20 mouse cellular contexts compared by ENCODE assay signal in genomic region chr5:76080429-76080828, GRCm38 (mm10). TPM values are rescaled to one million over a fixed set of nuclear protein-coding genes. Genes with fewer than 3 reads are reported as not detected.
DNase-seq lines count a peak whose midpoint lies in the region; ATAC-seq and TF ChIP-seq lines count a peak whose summit lies in the region.
"Had no signal": no experiment of that assay in that cellular context is flagged by ENCODE, and none has a peak within 500 bp of the region (broad histone marks: within the 10 kb centered on the region; RNA-seq: fewer than 3 reads in every experiment).

No protein-coding gene starts in this region.

- no peaks in the 10 kb centered on the region for H3K27me3 ChIP-seq in forebrain, embryonic 13.5 days
- H3K27me3 ChIP-seq in forebrain, embryonic 15.5 days: no peaks in the 10 kb centered on the region
- H3K27me3 ChIP-seq in hindbrain, postnatal 0 days (ENCODE audit: insufficient read depth, low read length): no peaks in the 10 kb centered on the region
- 0 out of 2 replicates have a peak, but pooled peaks cover 4% of the 10 kb centered on the region for H3K27me3 ChIP-seq in hindbrain, embryonic 14.5 days (ENCODE audit: control insufficient read depth, insufficient read depth, low read length)
- no peaks in the 10 kb centered on the region; the same call in 1 of the 2 replicates for H3K27me3 ChIP-seq in midbrain, embryonic 14.5 days (ENCODE audit: control insufficient read depth, insufficient read depth, low read length)
- peaks cover 27% of the 10 kb centered on the region for H3K27me3 ChIP-seq in embryonic facial prominence, embryonic 10.5 days (replicated peaks; ENCODE audit: low read depth, poor library complexity, severe bottlenecking)
- H3K27me3 ChIP-seq: embryonic facial prominence, embryonic 13.5 days; forebrain, embryonic 12.5 days had no signal

- no peak for TF ChIP-seq POLR2A in brain, embryonic 14.5 days (IDR thresholded peaks at IDR 0.05; ENCODE audit: borderline replicate concordance, extremely low read depth, insufficient read depth, insufficient read length, poor library complexity, severe bottlenecking)

- no peak overlapping the region for H3K9ac ChIP-seq in forebrain, embryonic 13.5 days
- no peak overlapping the region for H3K9ac ChIP-seq in forebrain, embryonic 15.5 days (replicated peaks)
- H3K9ac ChIP-seq in hindbrain, postnatal 0 days (replicated peaks; ENCODE audit: low read length): no peak overlapping the region
- H3K9ac ChIP-seq in hindbrain, embryonic 14.5 days: no peak overlapping the region
- no peak overlapping the region for H3K9ac ChIP-seq in midbrain, embryonic 14.5 days (replicated peaks; ENCODE audit: low read length)
- H3K9ac ChIP-seq: embryonic facial prominence, embryonic 13.5 days; forebrain, embryonic 12.5 days; hindbrain, embryonic 12.5 days had no signal

- peak; percentile 19 for DNase-seq in hindbrain, postnatal 0 days (ENCODE audit: low spot score)
- DNase-seq in hindbrain, embryonic 14.5 days (ENCODE audit: low spot score): no peak
- peak; percentile 46 for DNase-seq in brain, embryonic 14.5 days (ENCODE audit: low read depth)
- DNase-seq in midbrain, embryonic 14.5 days: peak; percentile 28
- DNase-seq in embryonic facial prominence, embryonic 10.5 days (ENCODE audit: low spot score): no peak
- no peak for DNase-seq in right cerebral cortex, adult 18-20 months
- DNase-seq: B cell, adult 2 months; cerebellum, adult 11 months; cerebellum, adult 8-10 months; cerebellum, postnatal 14 days; gastrocnemius, adult 2 months; gastrocnemius, postnatal 25 days had no signal

- no peak overlapping the region for H3K4me3 ChIP-seq in forebrain, embryonic 13.5 days
- no peak overlapping the region for H3K4me3 ChIP-seq in forebrain, embryonic 15.5 days
- H3K4me3 ChIP-seq in hindbrain, postnatal 0 days (ENCODE audit: low read length): no peak overlapping the region
- H3K4me3 ChIP-seq in hindbrain, embryonic 14.5 days (replicated peaks; ENCODE audit: low read length): no peak overlapping the region
- H3K4me3 ChIP-seq in midbrain, embryonic 14.5 days (replicated peaks; ENCODE audit: low read depth, low read length): no peak overlapping the region
- H3K4me3 ChIP-seq in embryonic facial prominence, embryonic 10.5 days: no peak overlapping the region
- H3K4me3 ChIP-seq: embryonic facial prominence, embryonic 13.5 days; forebrain, embryonic 12.5 days; gastrocnemius, adult 2 months; hindbrain, embryonic 12.5 days had no signal

- H3K36me3 ChIP-seq in forebrain, embryonic 13.5 days (ENCODE audit: poor library complexity, severe bottlenecking): no peaks in the 10 kb centered on the region
- H3K36me3 ChIP-seq in forebrain, embryonic 15.5 days: no peaks in the 10 kb centered on the region
- no peaks in the 10 kb centered on the region for H3K36me3 ChIP-seq in hindbrain, postnatal 0 days (ENCODE audit: insufficient read depth, low read length)
- H3K36me3 ChIP-seq in hindbrain, embryonic 14.5 days (replicated peaks; ENCODE audit: control insufficient read depth, insufficient read depth): no peaks in the 10 kb centered on the region
- no peaks in the 10 kb centered on the region for H3K36me3 ChIP-seq in midbrain, embryonic 14.5 days (ENCODE audit: control insufficient read depth, insufficient read depth, low read length)
- no peaks in the 10 kb centered on the region for H3K36me3 ChIP-seq in embryonic facial prominence, embryonic 10.5 days (replicated peaks)
- H3K36me3 ChIP-seq: embryonic facial prominence, embryonic 13.5 days; forebrain, embryonic 12.5 days; G1E; hindbrain, embryonic 12.5 days had no signal

- ATAC-seq in forebrain, embryonic 13.5 days: 0 out of 2 replicates have a peak, but pooled peaks have one; percentile 57
- ATAC-seq in forebrain, embryonic 15.5 days (replicated peaks): no peak
- ATAC-seq in hindbrain, postnatal 0 days: no peak
- no peak for ATAC-seq in hindbrain, embryonic 14.5 days (ENCODE audit: low FRiP score)
- no peak for ATAC-seq in midbrain, embryonic 14.5 days (ENCODE audit: low FRiP score, low TSS enrichment)
- ATAC-seq: CD4-positive, CD25-positive, alpha-beta regulatory T cell, adult 4 months had no signal

- H3K4me2 ChIP-seq in forebrain, embryonic 13.5 days: no peak overlapping the region
- H3K4me2 ChIP-seq in forebrain, embryonic 15.5 days (replicated peaks): no peak overlapping the region
- no peak overlapping the region for H3K4me2 ChIP-seq in hindbrain, postnatal 0 days (ENCODE audit: low read depth, low read length)
- no peak overlapping the region for H3K4me2 ChIP-seq in hindbrain, embryonic 14.5 days (replicated peaks)
- no peak overlapping the region for H3K4me2 ChIP-seq in midbrain, embryonic 14.5 days (ENCODE audit: low read length)
- H3K4me2 ChIP-seq: embryonic facial prominence, embryonic 13.5 days; forebrain, embryonic 12.5 days; heart, embryonic 11.5 days; hindbrain, embryonic 12.5 days had no signal

- no peaks in the 10 kb centered on the region for H3K9me3 ChIP-seq in forebrain, embryonic 13.5 days (replicated peaks)
- H3K9me3 ChIP-seq in forebrain, embryonic 15.5 days: no peaks in the 10 kb centered on the region
- H3K9me3 ChIP-seq in hindbrain, postnatal 0 days (ENCODE audit: low read length): no peaks in the 10 kb centered on the region
- H3K9me3 ChIP-seq in hindbrain, embryonic 14.5 days (ENCODE audit: control insufficient read depth, low read length): no peaks in the 10 kb centered on the region
- no peaks in the 10 kb centered on the region for H3K9me3 ChIP-seq in midbrain, embryonic 14.5 days (ENCODE audit: control insufficient read depth, low read length)
- H3K9me3 ChIP-seq in embryonic facial prominence, embryonic 10.5 days: no peaks in the 10 kb centered on the region
- H3K9me3 ChIP-seq: embryonic facial prominence, embryonic 13.5 days; forebrain, embryonic 12.5 days; G1E; hindbrain, embryonic 12.5 days had no signal

- TF ChIP-seq CTCF in hindbrain, postnatal 0 days (IDR thresholded peaks at IDR 0.05; ENCODE audit: low read depth): no peak
- no peak for TF ChIP-seq CTCF in brain, embryonic 14.5 days (IDR thresholded peaks at IDR 0.05; ENCODE audit: borderline replicate concordance, extremely low read depth, insufficient read depth, insufficient read length)

- peaks cover 3% of the 10 kb centered on the region; the same call in 1 of the 2 replicates for H3K4me1 ChIP-seq in forebrain, embryonic 13.5 days
- H3K4me1 ChIP-seq in forebrain, embryonic 15.5 days: 0 out of 2 replicates have a peak, but pooled peaks cover under 1% of the 10 kb centered on the region
- peaks cover 4% of the 10 kb centered on the region; the same call in 1 of the 2 replicates for H3K4me1 ChIP-seq in hindbrain, postnatal 0 days (ENCODE audit: insufficient read depth, low read length)
- peaks cover 3% of the 10 kb centered on the region; the same call in 1 of the 2 replicates for H3K4me1 ChIP-seq in hindbrain, embryonic 14.5 days (replicated peaks; ENCODE audit: control insufficient read depth, insufficient read depth, low read length)
- H3K4me1 ChIP-seq in midbrain, embryonic 14.5 days (ENCODE audit: control insufficient read depth, insufficient read depth, low read length): peaks cover 14% of the 10 kb centered on the region
- H3K4me1 ChIP-seq in embryonic facial prominence, embryonic 10.5 days: peaks cover 8% of the 10 kb centered on the region

- WGBS in forebrain, embryonic 13.5 days: 60% methylated on average over 8 of the region's 8 CpGs
- 65% methylated on average over 8 of the region's 8 CpGs for WGBS in forebrain, embryonic 15.5 days
- WGBS in hindbrain, postnatal 0 days: 42% methylated on average over 8 of the region's 8 CpGs
- whole genome bisulfite sequencing in hindbrain, embryonic 14.5 days: 47% methylated on average over 8 of the region's 8 CpGs
- WGBS in midbrain, embryonic 14.5 days: 26% methylated on average over 8 of the region's 8 CpGs
- 89% methylated on average over 8 of the region's 8 CpGs for WGBS in embryonic facial prominence, embryonic 10.5 days

- no peak overlapping the region for H3K27ac ChIP-seq in forebrain, embryonic 13.5 days
- no peak overlapping the region for H3K27ac ChIP-seq in forebrain, embryonic 15.5 days (replicated peaks)
- H3K27ac ChIP-seq in hindbrain, postnatal 0 days: no peak overlapping the region
- H3K27ac ChIP-seq in hindbrain, embryonic 14.5 days: no peak overlapping the region
- H3K27ac ChIP-seq in midbrain, embryonic 14.5 days (replicated peaks; ENCODE audit: low read depth, low read length): no peak overlapping the region
- H3K27ac ChIP-seq in embryonic facial prominence, embryonic 10.5 days (replicated peaks): no peak overlapping the region
- H3K27ac ChIP-seq: embryonic facial prominence, embryonic 13.5 days; forebrain, embryonic 12.5 days; gastrocnemius, adult 2 months; hindbrain, embryonic 12.5 days had no signal

RNA-seq across cellular contexts. Expression of gene Srd5a3, which starts 59.6 kb away (rescaled TPM):
- polyA plus RNA-seq in forebrain, embryonic 13.5 days (2015; fragmentation: Nextera tagmentation; extraction: Ambion mirVana): 15.4 and 16.5 TPM in 2 replicates
- polyA plus RNA-seq in forebrain, embryonic 15.5 days (2015; fragmentation: Nextera tagmentation; extraction: Ambion mirVana): 15.6 and 16.2 TPM in 2 replicates
- 16.3 and 17.6 TPM in 2 replicates for total RNA-seq in hindbrain, postnatal 0 days (2014; rRNA removed)
- 22.2 and 22.9 TPM in 2 replicates for polyA plus RNA-seq in hindbrain, postnatal 0 days (2015; fragmentation: Nextera tagmentation; extraction: Ambion mirVana)
- polyA plus RNA-seq in hindbrain, embryonic 14.5 days (2014; fragmentation: Nextera tagmentation; extraction: Ambion mirVana): 16.0 and 16.3 TPM in 2 replicates
- 13.6 and 14.2 TPM in 2 replicates for polyA plus RNA-seq in brain, embryonic 14.5 days (2012; rRNA removed)
- polyA plus RNA-seq in midbrain, embryonic 14.5 days (2014; fragmentation: Nextera tagmentation; extraction: Ambion mirVana): 10.8 and 14.6 TPM in 2 replicates
- 25.1 and 26.2 TPM in 2 replicates for polyA plus RNA-seq in embryonic facial prominence, embryonic 10.5 days (2016; fragmentation: Nextera tagmentation; extraction: Ambion mirVana)

Comparison
In these comparisons a context has a peak if more than half of its experiments do, and no peak if none do; other contexts are left out.
1. DNase-seq: peak in hindbrain, postnatal 0 days (single experiment), brain, embryonic 14.5 days (single experiment) and midbrain, embryonic 14.5 days (single experiment); none in hindbrain, embryonic 14.5 days (single experiment), embryonic facial prominence, embryonic 10.5 days (single experiment) and right cerebral cortex, adult 18-20 months (single experiment).